Mouse (Mus musculus): ENCODE data around the gene Mrvi1.

GRCm38 (mm10) chr7:110948579-110948978 is 33.7 kb downstream of the Mrvi1 start:
- TF ChIP-seq POLR2A (IDR thresholded peaks at IDR 0.05; ENCODE audit: borderline replicate concordance, insufficient read depth, low read length), result no peak
- TF ChIP-seq CTCF (IDR thresholded peaks at IDR 0.05; ENCODE audit: borderline replicate concordance, insufficient read depth, low read depth, low read length), result no peak
